Mouse (Mus musculus): ENCODE results near the gene Zmat5.

DNA sequence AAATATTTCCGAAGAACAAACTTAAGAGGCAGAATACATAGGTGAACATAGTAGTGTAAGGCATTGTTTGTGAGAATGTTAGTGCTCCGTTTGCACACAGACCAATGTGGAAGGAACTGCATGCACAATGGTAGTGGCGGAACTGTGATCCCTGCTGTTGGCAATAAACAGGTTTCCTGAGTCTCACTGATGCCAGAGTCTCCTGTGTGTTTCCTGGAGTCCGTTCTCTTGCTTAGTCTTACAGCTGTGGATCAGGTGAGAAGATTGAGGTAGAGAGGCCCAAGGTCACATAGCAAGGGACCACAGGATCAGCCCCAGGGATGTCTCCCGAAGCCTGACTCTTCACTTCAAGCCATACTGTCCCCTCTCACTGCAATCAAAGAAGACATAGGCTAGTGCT is 19.0 kb upstream of the Zmat5 start:
- TF ChIP-seq POLR2A (IDR thresholded peaks at IDR 0.05; ENCODE audit: low read depth, low read length) (no peak), CTCF (IDR thresholded peaks at IDR 0.05; ENCODE audit: extremely low read depth, insufficient read depth, insufficient read length, insufficient replicate concordance) (no peak)
